Mouse (Mus musculus) lung, embryonic 16.5 days (tissue): ENCODE results near the gene Tjap1. TPM values are rescaled to one million over a fixed set of nuclear protein-coding genes. Genes with fewer than 3 reads are reported as not detected.

Experiments
- ATAC-seq: fragments of 200-750 bp; cut with Nextera tagmentation; 2 replicates; pipeline ENCODE4 v1.8.0; 2017; ENCODE audit warnings: low read depth, mild to moderate bottlenecking, moderate library complexity
- H3K27ac ChIP-seq: fragments of 300-500 bp; sonication (generic); 2 replicates; pipeline ENCODE4 v1.5.1; 2014; ENCODE audit warnings: mild to moderate bottlenecking, control low read depth, low read length
- H3K27me3 ChIP-seq: fragments of 300-500 bp; sonication (generic); 2 replicates; pipeline ENCODE4 v1.6.1; 2014; ENCODE audit warnings: low read depth, low read length, mixed read lengths; ENCODE audit not compliant: control insufficient read depth, insufficient read depth
- H3K36me3 ChIP-seq: fragments of 300-500 bp; sonication (generic); 2 replicates; pipeline ENCODE4 v1.6.1; 2014; ENCODE audit warnings: low read length; ENCODE audit not compliant: control insufficient read depth, insufficient read depth
- H3K4me1 ChIP-seq: fragments of 300-500 bp; sonication (generic); replicated peaks from 2 replicates; pipeline ENCODE4 v1.6.1; 2014; ENCODE audit warnings: low read length, mixed read lengths; ENCODE audit not compliant: control insufficient read depth, insufficient read depth
- H3K4me2 ChIP-seq: fragments of 300-500 bp; sonication (generic); 2 replicates; pipeline ENCODE4 v1.6.1; 2014; ENCODE audit warnings: low read depth, low read length, control low read depth
- H3K4me3 ChIP-seq: fragments of 300-500 bp; sonication (generic); 2 replicates; pipeline ENCODE4 v1.5.1; 2014; ENCODE audit warnings: mild to moderate bottlenecking, low read length, control low read depth
- H3K9ac ChIP-seq: fragments of 300-500 bp; sonication (generic); 2 replicates; pipeline ENCODE4 v1.6.1; 2014; ENCODE audit warnings: low read length, control low read depth
- H3K9me3 ChIP-seq: fragments of 300-500 bp; sonication (generic); 2 replicates; pipeline ENCODE4 v1.6.1; 2016; ENCODE audit warnings: low read length; ENCODE audit not compliant: control insufficient read depth
- WGBS: fragments of 180-500 bp; shearing (Covaris S2); extraction: QIAGEN DNeasy Blood & Tissue Kit; methylation state at CpG from one replicate; pipeline ENCODE4 v1.1.7; 2014; 5-methylcytosine and 5-hydroxymethylcytosine counted together
- polyA plus RNA-seq: library from polyadenylated mRNA; unstranded; fragments of >200 nt; fragmentation: Nextera tagmentation; extraction: Ambion mirVana; gene quantifications from 2 replicates; pipeline ENCODE4 v1.2.1, GENCODE M21; 2015

The Tjap1 gene
- polyA plus RNA-seq, 1 experiment from 2014 or later, result 39.1 TPM

DNA sequence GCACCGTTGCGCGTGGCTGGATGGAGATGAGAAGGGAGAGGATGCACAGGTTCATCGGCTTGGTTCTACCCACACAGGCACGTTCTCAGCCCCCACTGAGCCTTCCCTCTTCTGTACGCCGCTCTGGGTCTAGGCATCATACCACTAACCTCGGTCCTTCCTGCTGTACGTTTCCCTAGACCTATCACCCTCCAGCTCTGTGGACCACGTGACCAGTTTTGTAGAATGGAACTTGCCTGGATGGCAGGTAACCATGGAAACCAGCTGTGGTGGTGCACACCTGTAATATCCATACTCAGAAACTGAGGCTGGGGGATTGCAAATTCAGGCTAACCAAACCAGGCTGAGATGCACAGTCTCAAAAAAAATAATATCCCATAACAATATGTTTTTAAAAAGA, 27.7 kb upstream of the Tjap1 start:
- Histone ChIP-seq H3K27ac (no peak overlapping the region), H3K27me3 (no peaks in the 10 kb centered on the region), H3K9me3 (no peaks in the 10 kb centered on the region), H3K4me1 (no peaks in the 10 kb centered on the region), H3K4me3 (no peak overlapping the region), H3K9ac (no peak overlapping the region), H3K36me3 (0 out of 2 replicates have a peak, but pooled peaks cover 2% of the 10 kb centered on the region), H3K4me2 (no peak overlapping the region)
- ATAC-seq, result no peak
- WGBS, result 80% methylated on average over 10 of the region's 10 CpGs

DNA sequence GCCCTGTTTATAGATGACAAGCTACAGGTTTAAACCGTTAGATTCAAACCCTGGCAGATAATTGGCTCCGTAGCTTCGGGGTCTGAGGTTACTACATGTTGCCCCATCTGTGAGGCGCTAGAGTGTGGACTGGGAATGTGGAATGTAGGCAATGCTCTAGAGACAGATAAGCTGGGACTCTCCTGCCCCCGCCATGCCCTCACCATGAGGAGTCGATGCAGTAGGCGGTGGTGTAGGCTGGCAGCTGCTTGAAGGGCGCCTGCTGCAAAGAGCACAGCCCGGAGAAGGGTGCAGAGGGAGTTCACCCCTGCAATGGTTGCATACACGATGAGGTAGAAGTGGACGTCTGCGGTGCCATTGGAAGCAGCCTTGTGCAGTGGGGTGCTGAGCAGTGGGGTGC, 27.0 kb upstream of the Tjap1 start:
- no peaks in the 10 kb centered on the region for H3K27me3 ChIP-seq
- H3K9ac ChIP-seq, result no peak overlapping the region
- no peaks in the 10 kb centered on the region for H3K9me3 ChIP-seq
- no peaks in the 10 kb centered on the region for H3K4me1 ChIP-seq
- 63% methylated on average over 12 of the region's 12 CpGs for WGBS
- no peak overlapping the region for H3K27ac ChIP-seq
- H3K36me3 ChIP-seq, result 0 out of 2 replicates have a peak, but pooled peaks cover 2% of the 10 kb centered on the region
- no peak for ATAC-seq
- no peak overlapping the region for H3K4me3 ChIP-seq
- no peak overlapping the region for H3K4me2 ChIP-seq

DNA sequence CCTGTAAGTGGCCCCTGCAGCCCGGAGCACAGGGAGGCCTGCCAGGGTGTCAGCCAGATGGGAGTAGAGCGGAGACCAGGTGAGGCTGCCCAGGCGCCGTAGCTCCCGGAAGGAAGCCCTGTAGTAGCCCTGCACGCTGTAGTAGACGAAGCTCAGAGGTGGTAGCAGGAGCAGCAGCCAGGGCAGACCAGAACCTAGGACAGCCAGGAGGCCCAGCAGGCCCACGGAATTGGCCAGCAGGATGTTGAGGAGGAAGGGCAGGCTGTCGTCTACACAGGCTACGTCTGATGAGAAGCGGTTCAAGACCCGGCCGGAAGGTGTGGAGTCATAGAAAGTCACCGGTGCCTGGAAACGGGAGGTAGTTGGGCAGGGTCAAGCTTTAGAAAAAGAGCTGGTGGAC, 24.1 kb upstream of the Tjap1 start:
- no peaks in the 10 kb centered on the region for H3K27me3 ChIP-seq
- H3K4me3 ChIP-seq, result no peak overlapping the region
- ATAC-seq, result no peak
- H3K9ac ChIP-seq, result no peak overlapping the region
- WGBS, result 86% methylated on average over 15 of the region's 15 CpGs
- H3K4me1 ChIP-seq, result no peaks in the 10 kb centered on the region
- H3K36me3 ChIP-seq, result 0 out of 2 replicates have a peak, but pooled peaks cover 2% of the 10 kb centered on the region
- H3K4me2 ChIP-seq, result no peak overlapping the region
- no peaks in the 10 kb centered on the region for H3K9me3 ChIP-seq
- H3K27ac ChIP-seq, result no peak overlapping the region

DNA sequence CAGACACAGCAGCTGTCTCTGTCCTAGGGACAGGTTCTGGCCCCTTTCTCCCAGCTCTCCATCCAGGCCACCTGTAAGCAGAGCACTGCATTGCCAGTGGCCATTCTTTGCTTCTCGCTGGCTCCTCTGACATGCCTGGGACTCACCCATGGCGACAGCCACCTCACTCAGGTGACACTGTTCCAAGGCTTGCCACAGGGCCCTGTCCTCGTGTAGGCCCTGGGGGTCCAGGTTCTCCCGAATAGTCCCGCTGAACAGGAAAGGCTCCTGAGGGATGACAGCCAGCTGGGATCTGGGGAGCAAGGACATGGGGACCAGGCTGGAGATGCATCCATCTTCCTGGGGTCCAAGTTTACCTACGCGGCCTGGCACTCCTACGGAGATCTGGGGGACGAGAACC, 21.4 kb upstream of the Tjap1 start:
- no peak overlapping the region for H3K27ac ChIP-seq
- H3K4me2 ChIP-seq, result no peak overlapping the region
- H3K9me3 ChIP-seq, result no peaks in the 10 kb centered on the region
- no peaks in the 10 kb centered on the region for H3K4me1 ChIP-seq
- peaks cover 2% of the 10 kb centered on the region; the same call in 1 of the 2 replicates for H3K27me3 ChIP-seq
- no peak for ATAC-seq
- H3K9ac ChIP-seq, result no peak overlapping the region
- H3K4me3 ChIP-seq, result no peak overlapping the region
- 0 out of 2 replicates have a peak, but pooled peaks cover 2% of the 10 kb centered on the region for H3K36me3 ChIP-seq
- 85% methylated on average over 9 of the region's 9 CpGs for WGBS

DNA sequence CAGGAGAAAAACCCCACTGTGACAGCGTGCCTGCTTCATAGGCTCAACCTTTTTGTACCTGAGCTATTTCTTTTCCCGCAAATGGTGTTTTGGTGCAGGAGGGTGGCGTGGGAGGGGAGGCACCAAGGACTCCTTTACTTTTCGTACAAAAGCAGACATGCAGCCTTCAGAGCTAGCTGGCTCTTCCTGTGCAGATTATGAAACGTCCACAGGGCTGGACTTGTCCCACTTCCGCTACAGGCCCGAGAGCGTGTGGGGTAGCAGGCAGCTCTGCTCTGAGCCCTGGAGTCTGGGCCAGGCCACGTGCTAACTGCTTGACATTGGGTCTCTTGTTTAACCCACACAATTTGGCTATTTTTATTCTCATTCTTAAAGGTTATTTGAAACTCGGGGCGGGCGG, 19.1 kb upstream of the Tjap1 start:
- Histone ChIP-seq H3K4me1 (peaks cover 12% of the 10 kb centered on the region), H3K36me3 (0 out of 2 replicates have a peak, but pooled peaks cover 2% of the 10 kb centered on the region), H3K4me3 (no peak overlapping the region), H3K27ac (no peak overlapping the region), H3K9me3 (no peaks in the 10 kb centered on the region), H3K27me3 (peaks cover 18% of the 10 kb centered on the region), H3K4me2 (no peak overlapping the region), H3K9ac (no peak overlapping the region)
- WGBS, result 69% methylated on average over 12 of the region's 12 CpGs
- no peak for ATAC-seq

DNA sequence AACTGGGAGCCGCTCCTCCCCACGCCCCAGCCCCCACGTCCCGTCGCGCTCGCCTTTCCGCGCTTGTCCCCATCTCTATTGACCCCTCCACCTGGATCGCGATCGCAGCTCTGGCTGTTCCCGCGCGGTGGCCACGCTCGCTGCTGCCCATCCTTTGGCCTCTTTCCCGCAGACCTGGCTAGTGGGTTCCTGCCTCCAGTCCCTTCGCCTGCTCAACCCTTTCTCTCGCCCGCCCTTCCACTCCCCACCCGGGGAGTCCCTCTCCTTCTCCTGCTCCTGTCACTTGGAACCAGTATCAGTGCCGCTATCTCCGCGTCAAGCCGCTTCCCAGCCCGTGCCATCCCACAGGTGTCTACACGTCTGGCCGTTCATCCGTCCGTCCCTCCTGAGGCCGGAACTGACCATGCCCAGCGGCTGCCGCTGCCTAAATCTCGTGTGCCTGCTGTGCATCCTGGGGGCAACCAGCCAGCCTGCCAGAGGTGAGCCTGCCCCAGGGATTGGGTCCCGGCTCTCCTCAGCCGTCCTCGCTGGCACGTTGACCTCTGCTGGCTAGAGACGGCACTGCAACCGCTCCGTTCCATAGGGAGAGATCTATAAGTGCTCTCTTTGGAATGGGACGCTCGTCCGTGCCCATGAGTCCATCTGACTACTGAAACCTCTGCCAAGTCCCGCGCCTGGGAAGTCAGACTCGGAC, 15.5 kb upstream of the Tjap1 start:
- peak overlapping the region; percentile 66 for H3K4me3 ChIP-seq
- WGBS, result under 1% methylated on average over 48 of the region's 48 CpGs
- peaks cover 38% of the 10 kb centered on the region for H3K27me3 ChIP-seq
- peak overlapping the region; percentile 70 for H3K9ac ChIP-seq
- H3K4me1 ChIP-seq, result peaks cover 12% of the 10 kb centered on the region
- no peaks in the 10 kb centered on the region for H3K9me3 ChIP-seq
- peak overlapping the region; percentile 100 for H3K4me2 ChIP-seq
- no peak overlapping the region for H3K27ac ChIP-seq
- peak; percentile 93 for ATAC-seq
- no peaks in the 10 kb centered on the region for H3K36me3 ChIP-seq

DNA sequence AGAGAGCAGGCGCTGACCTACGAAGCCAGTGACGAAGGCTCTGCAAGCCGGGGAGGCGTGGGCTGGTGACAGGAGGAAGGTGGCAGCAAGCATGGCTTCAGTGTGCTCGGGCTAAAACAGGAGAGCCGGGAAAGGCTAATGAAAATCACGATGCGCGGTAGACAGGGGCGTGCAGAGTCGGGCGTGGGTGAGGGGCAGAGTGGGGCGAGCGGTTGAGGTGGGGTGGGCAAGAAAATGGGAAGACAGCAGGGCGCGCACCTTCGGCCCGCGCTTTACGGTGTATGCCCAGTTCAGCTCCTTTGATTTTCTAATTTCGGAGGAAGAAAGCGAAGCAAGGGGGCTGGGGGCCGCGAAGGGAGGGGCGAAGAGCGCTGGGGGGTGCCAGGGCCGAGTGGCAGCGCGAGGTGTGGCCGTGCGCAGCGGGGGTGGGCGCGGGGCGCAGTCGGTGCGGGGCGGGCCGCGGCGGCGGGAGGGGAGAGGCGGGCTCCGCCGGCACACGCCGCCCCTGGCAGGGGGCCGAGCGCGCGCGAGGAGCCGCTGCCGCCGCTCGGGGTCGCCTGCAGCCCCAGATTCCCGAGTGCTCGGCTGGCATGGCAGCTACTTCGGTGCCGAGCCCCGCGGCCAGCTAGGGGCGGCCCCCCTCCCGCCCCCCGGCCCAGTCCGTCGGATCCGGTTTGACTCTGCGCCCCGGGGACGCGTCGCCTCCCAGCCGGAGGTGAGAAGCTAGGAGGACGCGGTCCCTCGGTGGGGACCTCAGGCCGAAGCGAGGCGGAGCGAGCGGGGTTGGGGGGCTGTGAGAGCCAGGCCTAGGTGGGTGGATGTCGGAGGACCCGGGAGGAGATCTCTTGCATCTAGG, 14.8 kb upstream of the Tjap1 start, which contains the start of gene Dlk2:
TSS of gene Dlk2 (plus strand) at position 58 of the 856 bp plus-strand sequence.
- peak within 1 kb of the TSS; percentile 66 for H3K4me3 ChIP-seq
- peaks cover 39% of the 10 kb centered on the region for H3K27me3 ChIP-seq
- peaks cover 12% of the 10 kb centered on the region for H3K4me1 ChIP-seq
- H3K36me3 ChIP-seq, result no peaks in the 10 kb centered on the region
- H3K27ac ChIP-seq, result no peak within 1 kb of the TSS
- peak within 1 kb of the TSS; percentile 100 for H3K4me2 ChIP-seq
- ATAC-seq, result peak; percentile 40
- H3K9ac ChIP-seq, result peak within 1 kb of the TSS; percentile 70
- WGBS, result under 1% methylated on average over 84 of the region's 86 CpGs
- no peaks in the 10 kb centered on the region for H3K9me3 ChIP-seq

DNA sequence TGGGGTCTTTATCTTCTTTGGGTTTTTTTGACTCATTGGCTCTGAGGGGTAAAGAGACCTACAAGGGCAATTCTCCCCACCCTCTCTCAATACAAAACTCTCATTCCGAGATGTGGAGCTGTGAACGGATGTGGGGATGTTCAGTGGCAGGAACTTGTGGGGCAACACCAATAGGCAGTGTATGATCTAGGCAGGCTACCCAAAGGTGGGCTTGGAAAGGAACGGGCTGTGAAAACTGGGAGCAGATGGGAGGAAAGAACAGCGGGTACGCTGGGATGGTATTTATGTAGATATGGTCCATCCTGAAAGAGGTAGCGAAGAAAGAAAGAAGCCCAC, 14.2 kb upstream of the Tjap1 start:
- Histone ChIP-seq H3K27ac (no peak overlapping the region), H3K4me1 (peaks cover 12% of the 10 kb centered on the region), H3K9me3 (no peaks in the 10 kb centered on the region), H3K36me3 (no peaks in the 10 kb centered on the region), H3K4me2 (peak overlapping the region; percentile 100), H3K27me3 (peaks cover 39% of the 10 kb centered on the region), H3K4me3 (peak overlapping the region; percentile 66), H3K9ac (no peak overlapping the region)
- ATAC-seq, result no peak
- 12% methylated on average over 6 of the region's 6 CpGs for WGBS

DNA sequence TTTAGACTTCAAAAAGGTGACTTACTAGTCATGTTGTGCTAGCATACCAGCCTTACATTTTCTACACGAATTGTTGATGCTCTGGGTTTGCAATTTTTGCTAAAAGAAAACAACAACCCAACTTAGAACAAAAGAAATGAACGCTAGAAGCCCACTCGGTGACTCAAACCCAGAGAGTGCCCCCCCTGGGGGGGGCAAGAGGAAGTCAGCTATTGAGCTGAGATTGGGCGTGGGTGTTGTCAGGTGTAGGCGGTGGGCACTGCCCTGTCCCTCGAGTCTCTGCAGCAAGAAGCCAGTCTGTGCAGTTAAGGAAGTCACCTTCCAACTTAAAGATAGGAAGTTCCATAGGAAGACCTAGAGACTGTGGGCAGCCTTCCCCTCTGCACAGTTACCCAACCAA, 13.8 kb upstream of the Tjap1 start:
- Histone ChIP-seq H3K9ac (no peak overlapping the region), H3K4me3 (no peak overlapping the region), H3K27me3 (peaks cover 39% of the 10 kb centered on the region), H3K4me2 (no peak overlapping the region), H3K27ac (no peak overlapping the region), H3K9me3 (no peaks in the 10 kb centered on the region), H3K36me3 (no peaks in the 10 kb centered on the region), H3K4me1 (peaks cover 12% of the 10 kb centered on the region)
- ATAC-seq, result no peak
- WGBS, result 31% methylated on average over 6 of the region's 6 CpGs
